Mouse (Mus musculus) liver, adult 2 months (tissue): ENCODE measurements around the gene Tmem121b. TPM values are rescaled to one million over a fixed set of nuclear protein-coding genes. Genes with fewer than 3 reads are reported as not detected.

ENCODE experiments used
- DNase-seq: peaks from one replicate; pipeline ENCODE4 v3.0.0-alpha.2; 2011; ENCODE audit warnings: low read depth, low spot score; ENCODE audit errors: extremely low read depth
- H3K27ac ChIP-seq: fragments of 200-500 bp; replicated peaks from 2 replicates; pipeline ENCODE4 v1.5.1; 2012; ENCODE audit warnings: low read depth, mild to moderate bottlenecking, control low read depth, inconsistent platforms, low read length; ENCODE audit not compliant: insufficient read depth
- H3K27me3 ChIP-seq: fragments of 200-500 bp; 2 replicates; pipeline ENCODE4 v1.6.1; 2012; ENCODE audit warnings: mild to moderate bottlenecking, moderate library complexity, low read length, inconsistent platforms; ENCODE audit not compliant: control insufficient read depth, insufficient read depth
- H3K36me3 ChIP-seq: fragments of 200-500 bp; 2 replicates; pipeline ENCODE4 v1.6.1; 2012; ENCODE audit warnings: low read length, inconsistent platforms; ENCODE audit not compliant: control insufficient read depth, insufficient read depth
- H3K4me1 ChIP-seq: fragments of 200-500 bp; 2 replicates; pipeline ENCODE4 v1.6.1; 2011; ENCODE audit warnings: low read length; ENCODE audit not compliant: control insufficient read depth, insufficient read depth
- H3K4me3 ChIP-seq: fragments of 200-500 bp; 2 replicates; pipeline ENCODE4 v1.5.1; 2011; ENCODE audit warnings: low read depth, mild to moderate bottlenecking, control low read depth, low read length, moderate library complexity; ENCODE audit not compliant: insufficient read depth
- H3K79me2 ChIP-seq: fragments of 200-500 bp; 2 replicates; pipeline ENCODE4 v1.6.1; 2012; ENCODE audit warnings: inconsistent platforms, mild to moderate bottlenecking, low read length, moderate library complexity; ENCODE audit not compliant: control insufficient read depth, insufficient read depth
- H3K9ac ChIP-seq: fragments of 200-500 bp; 2 replicates; pipeline ENCODE4 v1.6.1; 2012; ENCODE audit warnings: low read depth, mild to moderate bottlenecking, control low read depth, inconsistent platforms, low read length
- CTCF ChIP-seq: fragments of 200-500 bp; IDR thresholded peaks from 2 replicates; pipeline ENCODE4 v1.5.1; 2011; ENCODE audit warnings: low read depth, low read length, control low read depth
- POLR2A ChIP-seq: fragments of 200-500 bp; IDR thresholded peaks from 2 replicates; pipeline ENCODE4 v1.6.1; 2011; ENCODE audit warnings: low read length, control low read depth; ENCODE audit not compliant: insufficient read depth; ENCODE audit errors: extremely low read depth
- WGBS: fragments of 180-500 bp; shearing (Covaris S2); methylation state at CpG from one replicate; pipeline ENCODE4 v1.1.7; 2018; 5-methylcytosine and 5-hydroxymethylcytosine counted together
- polyA plus RNA-seq: library from polyadenylated mRNA; depleted of rRNA; stranded (reverse); fragments of >200 nt; gene quantifications from 2 replicates; pipeline ENCODE4 v1.2.3, GENCODE M21; 2012; rRNA removed
- total RNA-seq: library from RNA; depleted of rRNA; stranded (reverse); fragments of >200 nt; gene quantifications from 2 replicates; pipeline ENCODE4 v1.2.3, GENCODE M21; 2014; rRNA removed

Gene Tmem121b
- total and polyA plus RNA-seq, 2 experiments, result not detected

DNA sequence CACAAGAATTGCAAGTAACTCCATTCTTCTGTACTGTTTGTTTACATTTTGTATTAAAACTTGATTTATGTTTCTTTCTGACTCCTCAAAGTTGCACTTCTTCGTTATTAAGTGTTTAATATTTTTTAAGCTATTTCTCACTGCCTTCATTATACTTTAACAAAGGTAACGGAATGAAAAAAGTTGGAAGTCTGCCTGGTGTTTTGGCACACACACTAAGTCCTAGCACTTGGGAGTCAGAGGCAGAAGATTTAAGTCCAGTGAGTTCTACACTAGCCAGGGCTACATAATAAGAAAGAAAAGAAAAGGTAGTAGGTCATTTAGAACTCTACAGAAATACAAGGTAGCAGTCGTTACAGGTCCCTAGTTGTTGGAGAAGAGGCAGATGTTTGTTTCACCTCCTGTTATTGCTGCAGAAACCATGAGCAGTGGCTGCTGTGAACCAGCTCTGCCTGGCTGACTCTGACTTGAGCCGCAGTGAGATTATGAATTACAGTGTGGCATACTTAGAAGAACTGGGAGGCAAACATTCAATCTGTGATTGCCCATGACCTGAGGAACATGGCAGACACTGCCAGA, 51.3 kb downstream of the Tmem121b start:
- 23% methylated on average over 4 of the region's 4 CpGs for WGBS
- no peaks in the 10 kb centered on the region; the same call in 1 of the 2 replicates for H3K79me2 ChIP-seq
- TF ChIP-seq POLR2A (no peak), CTCF (no peak)

More for the DNA sequence above, 51.3 kb downstream of the Tmem121b start:
- H3K9ac ChIP-seq, result no peak overlapping the region
- no peaks in the 10 kb centered on the region for H3K27me3 ChIP-seq
- H3K27ac ChIP-seq, result peak overlapping the region; percentile 78
- H3K4me3 ChIP-seq, result no peak overlapping the region
- peaks cover 16% of the 10 kb centered on the region for H3K4me1 ChIP-seq
- DNase-seq, result peak; percentile 79
- peaks cover 26% of the 10 kb centered on the region for H3K36me3 ChIP-seq

Other genes with a start within 250 kb of the Tmem121b start
- not detected in 2 replicates for gene D330020A13Rik, start 199.4 kb downstream of the Tmem121b start, total RNA-seq
- gene D330020A13Rik, start 199.4 kb downstream of the Tmem121b start, polyA plus RNA-seq, result not detected in 2 replicates
- gene B4galnt3, start 199.2 kb downstream of the Tmem121b start, total RNA-seq, result 1.1 and 1.2 TPM in 2 replicates
- gene B4galnt3, start 199.2 kb downstream of the Tmem121b start, polyA plus RNA-seq, result 1.2 and 1.5 TPM in 2 replicates
- gene Kdm5a, start 129.7 kb downstream of the Tmem121b start, total RNA-seq, result 20.8 and 24.2 TPM in 2 replicates
- gene Kdm5a, start 129.7 kb downstream of the Tmem121b start, polyA plus RNA-seq, result 1.7 and 2.2 TPM in 2 replicates
- 4.5 and 5.0 TPM in 2 replicates for gene Ccdc77, start 129.4 kb downstream of the Tmem121b start, total RNA-seq
- gene Ccdc77, start 129.4 kb downstream of the Tmem121b start, polyA plus RNA-seq, result 1.0 and 1.5 TPM in 2 replicates
- gene Il17ra, start 30.6 kb downstream of the Tmem121b start, total RNA-seq, result 3.6 and 6.5 TPM in 2 replicates
- gene Il17ra, start 30.6 kb downstream of the Tmem121b start, polyA plus RNA-seq, result 13.2 and 20.7 TPM in 2 replicates
- gene Hdhd5, start 37.5 kb upstream of the Tmem121b start, total RNA-seq, result 21.1 and 22.3 TPM in 2 replicates
- gene Hdhd5, start 37.5 kb upstream of the Tmem121b start, polyA plus RNA-seq, result 32.6 and 36.7 TPM in 2 replicates
- gene Cecr2, start 172.6 kb upstream of the Tmem121b start, total RNA-seq, result 9.3 and 12.3 TPM in 2 replicates
- 4.3 and 5.1 TPM in 2 replicates for gene Cecr2, start 172.6 kb upstream of the Tmem121b start, polyA plus RNA-seq